Mouse (Mus musculus) cerebellum, adult 2 months (tissue): Measurements from ENCODE around the gene Morn1. TPM values are rescaled to one million over a fixed set of nuclear protein-coding genes. Genes with fewer than 3 reads are reported as not detected.

ENCODE experiments used
- DNase-seq, 2 experiments: peaks; one replicate each; pipeline ENCODE4 v3.0.0; 2021
- H3K27ac ChIP-seq: fragments of 200-500 bp; 2 replicates; pipeline ENCODE4 v1.5.1; 2012; ENCODE audit warnings: low read length, control low read depth, inconsistent platforms; ENCODE audit not compliant: insufficient read depth
- H3K27me3 ChIP-seq: fragments of 200-500 bp; 2 replicates; pipeline ENCODE4 v1.6.1; 2012; ENCODE audit warnings: inconsistent platforms, mild to moderate bottlenecking, low read length, moderate library complexity; ENCODE audit not compliant: control insufficient read depth, insufficient read depth
- H3K4me1 ChIP-seq: fragments of 200-500 bp; 2 replicates; pipeline ENCODE4 v1.6.1; 2011; ENCODE audit warnings: low read length; ENCODE audit not compliant: control insufficient read depth, insufficient read depth
- H3K4me3 ChIP-seq: fragments of 200-500 bp; replicated peaks from 2 replicates; pipeline ENCODE3; 2011; ENCODE audit warnings: mild to moderate bottlenecking, low read depth, low read length, control low read depth; ENCODE audit not compliant: insufficient read depth
- CTCF ChIP-seq: fragments of 200-500 bp; IDR thresholded peaks from 2 replicates; pipeline ENCODE4 v1.5.1; 2011; ENCODE audit warnings: low read depth, mild to moderate bottlenecking, control low read depth, low read length, moderate library complexity, borderline replicate concordance; ENCODE audit not compliant: insufficient read depth
- POLR2A ChIP-seq: fragments of 200-500 bp; IDR thresholded peaks from 2 replicates; pipeline ENCODE4 v1.6.1; 2011; ENCODE audit warnings: low read length, control low read depth, borderline replicate concordance; ENCODE audit not compliant: insufficient read depth
- WGBS: fragments of 180-500 bp; shearing (Covaris S2); methylation state at CpG from one replicate; pipeline ENCODE4 v1.1.7; 2018; 5-methylcytosine and 5-hydroxymethylcytosine counted together
- polyA plus RNA-seq: library from polyadenylated mRNA; depleted of rRNA; stranded (reverse); fragments of >200 nt; gene quantifications from 2 replicates; pipeline ENCODE4 v1.2.3, GENCODE M21; 2012

Gene Morn1
- polyA plus RNA-seq, 1 experiment = 15.6 TPM

DNA sequence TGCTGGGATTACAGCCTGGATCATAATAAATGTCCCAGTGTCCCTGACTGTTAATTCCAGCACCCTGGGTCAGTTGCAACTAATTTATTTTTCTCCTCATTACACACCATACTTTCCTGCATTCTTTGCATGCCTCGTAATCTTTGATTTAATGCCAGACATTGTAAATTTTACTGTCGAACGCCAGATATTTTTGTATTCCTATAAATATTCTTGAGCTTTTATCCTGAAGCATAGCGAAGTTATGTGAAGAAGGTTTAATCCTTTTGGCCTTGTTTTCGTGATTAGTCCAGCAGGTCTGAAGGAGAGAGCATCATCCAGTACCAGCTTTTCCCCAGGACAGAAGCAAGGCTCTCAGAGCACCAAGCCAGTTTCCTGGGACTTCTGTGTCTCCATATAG is 23.1 kb downstream of the Morn1 start:
- no peak for TF ChIP-seq POLR2A
- no peak for TF ChIP-seq CTCF
- no peaks in the 10 kb centered on the region for H3K4me1 ChIP-seq
- DNase-seq = no peak
- no peak overlapping the region for H3K27ac ChIP-seq
- H3K4me3 ChIP-seq = no peak overlapping the region
- 85% methylated on average over 5 of the region's 5 CpGs for WGBS
- H3K27me3 ChIP-seq = no peaks in the 10 kb centered on the region

GRCm38 (mm10) chr4:155113766-155114410 is 27.5 kb downstream of the Morn1 start:
- 79% methylated on average over 8 of the region's 8 CpGs for WGBS
- DNase-seq = no peak
- H3K4me3 ChIP-seq = no peak overlapping the region
- no peaks in the 10 kb centered on the region for H3K27me3 ChIP-seq
- H3K4me1 ChIP-seq = peaks cover 6% of the 10 kb centered on the region; the same call in 1 of the 2 replicates
- TF ChIP-seq POLR2A (no peak), CTCF (no peak)
- H3K27ac ChIP-seq = no peak overlapping the region

- 90% methylated on average over 4 of the region's 4 CpGs for WGBS
- H3K27ac ChIP-seq = no peak overlapping the region
- H3K4me3 ChIP-seq = no peak overlapping the region
- TF ChIP-seq CTCF = no peak
- TF ChIP-seq POLR2A = no peak
- no peaks in the 10 kb centered on the region for H3K27me3 ChIP-seq
- no peak for DNase-seq
- H3K4me1 ChIP-seq = peaks cover 6% of the 10 kb centered on the region; the same call in 1 of the 2 replicates
These were observed 30.2 kb downstream of the Morn1 start for GRCm38 (mm10) chr4:155116607-155117006.

- no peaks in the 10 kb centered on the region for H3K27me3 ChIP-seq
- TF ChIP-seq POLR2A = no peak
- TF ChIP-seq CTCF = no peak
- DNase-seq = no peak
- peaks cover 12% of the 10 kb centered on the region for H3K4me1 ChIP-seq
- H3K4me3 ChIP-seq = no peak overlapping the region
- H3K27ac ChIP-seq = no peak overlapping the region
- 90% methylated on average over 6 of the region's 6 CpGs for WGBS
These were observed 31.1 kb downstream of the Morn1 start for GRCm38 (mm10) chr4:155117396-155117978.

GRCm38 (mm10) chr4:155118278-155118677 is 31.9 kb downstream of the Morn1 start:
- 86% methylated on average over 10 of the region's 10 CpGs for WGBS
- Histone ChIP-seq H3K4me3 (no peak overlapping the region), H3K27me3 (no peaks in the 10 kb centered on the region), H3K27ac (no peak overlapping the region), H3K4me1 (peaks cover 12% of the 10 kb centered on the region)
- no peak for DNase-seq
- no peak for TF ChIP-seq POLR2A
- TF ChIP-seq CTCF = no peak

DNA sequence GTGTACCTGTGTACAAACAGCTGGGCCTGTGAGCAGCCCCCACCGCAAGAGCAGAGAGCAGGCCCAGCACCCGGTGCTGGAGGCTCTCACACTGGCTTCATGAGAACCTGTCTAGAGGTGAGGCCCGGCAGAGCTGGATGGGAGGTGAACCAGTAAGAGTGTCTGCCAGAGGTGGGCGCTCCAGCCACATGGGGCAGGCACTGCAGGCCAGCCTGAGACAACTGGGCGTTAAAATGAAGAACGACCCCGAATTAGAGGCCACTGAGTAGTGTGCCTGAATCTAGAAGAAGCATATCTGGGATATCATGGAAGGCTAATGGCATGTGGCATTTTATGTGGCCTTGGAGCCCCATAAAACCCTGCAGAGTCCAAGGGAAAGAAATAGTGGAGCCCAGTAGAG is 33.7 kb downstream of the Morn1 start:
- 88% methylated on average over 7 of the region's 7 CpGs for WGBS
- H3K4me3 ChIP-seq = no peak overlapping the region
- no peak for DNase-seq
- no peak overlapping the region for H3K27ac ChIP-seq
- H3K4me1 ChIP-seq = peaks cover 12% of the 10 kb centered on the region
- H3K27me3 ChIP-seq = no peaks in the 10 kb centered on the region
- TF ChIP-seq POLR2A = no peak
- no peak for TF ChIP-seq CTCF

DNA sequence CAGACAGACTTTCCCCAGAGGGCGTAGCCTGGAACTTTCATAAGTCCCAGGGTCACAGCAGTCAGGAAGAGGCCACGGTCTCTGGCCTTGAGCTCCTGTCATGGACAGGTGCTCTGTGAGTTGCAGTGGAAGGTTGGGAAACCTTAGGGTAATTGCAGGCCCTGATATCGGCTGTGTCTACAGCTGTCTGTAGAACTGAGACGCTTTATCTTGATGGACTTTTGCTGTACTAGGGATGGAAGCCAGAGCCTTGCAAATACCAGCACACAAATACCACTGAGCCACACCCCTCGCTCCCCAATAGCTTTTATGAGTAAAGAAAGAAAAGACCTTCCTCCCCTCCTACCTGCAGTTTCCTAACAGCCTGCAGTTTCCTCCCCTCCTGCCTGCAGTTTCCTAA is 34.2 kb downstream of the Morn1 start:
- WGBS = 96% methylated on average over 5 of the region's 5 CpGs
- Histone ChIP-seq H3K27ac (no peak overlapping the region), H3K4me3 (no peak overlapping the region), H3K4me1 (peaks cover 12% of the 10 kb centered on the region), H3K27me3 (no peaks in the 10 kb centered on the region)
- TF ChIP-seq CTCF = no peak
- no peak for DNase-seq

DNA sequence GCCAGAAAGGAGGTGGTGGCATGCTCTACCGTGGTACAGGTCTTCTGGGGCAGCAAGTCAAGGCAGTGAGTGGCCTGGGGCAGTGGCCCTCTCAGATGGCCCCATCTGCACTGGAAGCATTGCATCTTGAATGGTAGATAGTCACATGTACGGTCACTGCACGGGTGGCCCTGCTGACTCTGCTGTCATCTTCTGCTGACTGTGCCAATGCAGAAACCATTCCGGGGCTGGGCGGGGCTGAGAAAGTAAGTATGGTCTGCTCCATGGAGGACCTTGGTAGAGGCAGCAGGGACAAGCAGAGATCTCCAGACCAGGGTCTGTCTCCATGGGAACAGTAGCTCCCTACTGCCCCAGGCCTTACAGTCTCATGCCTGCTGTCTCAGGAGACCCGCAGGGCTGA is 34.8 kb downstream of the Morn1 start:
- Histone ChIP-seq H3K4me1 (peaks cover 8% of the 10 kb centered on the region), H3K4me3 (no peak overlapping the region), H3K27ac (no peak overlapping the region), H3K27me3 (no peaks in the 10 kb centered on the region)
- no peak for TF ChIP-seq POLR2A
- TF ChIP-seq CTCF = no peak
- whole genome bisulfite sequencing = 72% methylated on average over 6 of the region's 6 CpGs
- DNase-seq = no peak
